Mouse (Mus musculus) C2C12 (cell line): ENCODE data around the gene Omt2a.
A peak's percentile ranks its signal among the peaks of the same experiment; 100 is the strongest.
"Not testable (repeated sequence)": the region's sequence is repeated elsewhere in the genome, so short reads cannot be mapped to it uniquely, and the experiment has no call there.

Experiments used
- CEBPB ChIP-seq: IDR thresholded peaks from one replicate; pipeline ENCODE4 v1.6.1; 2011; ENCODE audit warnings: low read depth, mild to moderate bottlenecking, control low read depth, moderate library complexity
- CTCF ChIP-seq: IDR thresholded peaks from one replicate; pipeline ENCODE4 v1.5.1; 2011; ENCODE audit not compliant: control insufficient read depth, insufficient read depth, insufficient read length
- FOSL1 ChIP-seq: IDR thresholded peaks from one replicate; pipeline ENCODE4 v1.8.0; 2011; ENCODE audit warnings: mild to moderate bottlenecking, low read length; ENCODE audit not compliant: poor library complexity, insufficient read depth, severe bottlenecking
- MAX ChIP-seq: IDR thresholded peaks from one replicate; pipeline ENCODE4 v1.6.1; 2011; ENCODE audit warnings: mild to moderate bottlenecking, control low read depth
- MYOD1 ChIP-seq: IDR thresholded peaks from one replicate; pipeline ENCODE4 v1.6.1; 2011; ENCODE audit warnings: low read depth; ENCODE audit not compliant: control insufficient read depth, insufficient read length
- MYOG ChIP-seq: IDR thresholded peaks from one replicate; pipeline ENCODE4 v1.6.1; 2011; ENCODE audit not compliant: control insufficient read depth, insufficient read length; ENCODE audit errors: extremely low read depth
- USF1 ChIP-seq: IDR thresholded peaks from one replicate; pipeline ENCODE4 v1.6.1; 2011; ENCODE audit warnings: low read depth, mild to moderate bottlenecking, control low read depth, moderate library complexity

GRCm38 (mm10) chr9:78340324-78340723 lies 25.7 kb upstream of the Omt2a start:
- peak; percentile 24 for TF ChIP-seq CTCF
- not testable (repeated sequence) for TF ChIP-seq MYOD1, USF1, MAX, CEBPB, MYOG, FOSL1
